Comparison of ENCODE assay signal across 8 mouse cellular contexts in the genomic region with DNA sequence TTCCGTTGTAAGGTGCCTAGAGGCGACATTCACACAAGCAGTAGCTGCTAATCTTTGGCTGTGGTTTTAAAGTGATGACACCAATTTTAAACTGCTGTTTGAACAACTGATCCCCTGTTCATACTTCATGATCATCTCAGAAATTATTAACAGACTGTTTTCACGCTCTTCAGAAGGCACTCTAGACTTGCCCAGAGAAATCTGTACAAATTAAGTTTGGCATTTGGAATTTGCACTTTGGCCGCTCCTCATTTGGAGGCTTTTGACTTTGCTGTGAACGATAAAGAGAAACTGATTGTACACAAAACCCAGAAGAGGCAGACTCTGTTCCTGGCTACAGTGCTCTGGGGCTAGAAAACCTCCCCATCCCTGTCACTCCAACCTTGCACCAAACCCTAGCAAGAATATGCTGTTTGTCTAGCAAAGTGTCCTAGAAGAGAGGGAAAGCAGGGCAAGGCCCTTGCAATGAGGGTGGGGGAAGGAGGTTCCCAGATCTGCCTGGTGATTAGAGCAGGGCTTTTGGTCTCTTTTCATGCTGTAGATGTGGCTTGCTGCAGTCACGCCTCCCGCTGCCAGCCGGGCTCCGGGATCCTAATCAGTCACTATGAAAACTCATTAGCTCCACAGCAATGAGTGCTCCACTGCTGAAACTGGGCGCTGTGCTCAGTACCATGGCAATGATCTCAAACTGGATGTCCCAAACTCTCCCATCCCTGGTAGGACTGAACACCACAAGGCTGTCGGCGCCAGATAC.
A peak's percentile ranks its signal among the peaks of the same experiment; 100 is the strongest.
DNase-seq lines count a peak whose midpoint lies in the region; ATAC-seq lines count a peak whose summit lies in the region.

No protein-coding gene starts in this region.

- no peaks in the 10 kb centered on the region for H3K9me3 ChIP-seq in intestine, embryonic 16.5 days (ENCODE audit: control insufficient read depth, low read length)
- no peaks in the 10 kb centered on the region for H3K9me3 ChIP-seq in midbrain, embryonic 14.5 days (ENCODE audit: control insufficient read depth, low read length)

- 28% methylated on average over 12 of the region's 12 CpGs for whole genome bisulfite sequencing in intestine, embryonic 16.5 days
- WGBS in midbrain, embryonic 14.5 days: 38% methylated on average over 12 of the region's 12 CpGs

- no peak overlapping the region for H3K27ac ChIP-seq in intestine, embryonic 16.5 days (ENCODE audit: low read length)
- H3K27ac ChIP-seq in midbrain, embryonic 14.5 days (replicated peaks; ENCODE audit: low read depth, low read length): no peak overlapping the region

- no peaks in the 10 kb centered on the region for H3K36me3 ChIP-seq in intestine, embryonic 16.5 days (ENCODE audit: control insufficient read depth, insufficient read depth, low read length)
- H3K36me3 ChIP-seq in midbrain, embryonic 14.5 days (ENCODE audit: control insufficient read depth, insufficient read depth, low read length): no peaks in the 10 kb centered on the region

- ATAC-seq in intestine, embryonic 16.5 days: peak; percentile 38; the same call in 1 of the 2 replicates
- no peak; the same call in 1 of the 2 replicates for ATAC-seq in midbrain, embryonic 14.5 days (ENCODE audit: low FRiP score, low TSS enrichment)
- ATAC-seq in activated CD4-positive, CD25-positive, alpha-beta regulatory T cell, adult 4 months: no peak

- 0 out of 2 replicates have a peak overlapping the region, but pooled peaks have one; percentile 3 for H3K4me2 ChIP-seq in intestine, embryonic 16.5 days (ENCODE audit: low read depth, low read length)
- no peak overlapping the region for H3K4me2 ChIP-seq in midbrain, embryonic 14.5 days (ENCODE audit: low read length)

- no peak overlapping the region for H3K4me3 ChIP-seq in intestine, embryonic 16.5 days (ENCODE audit: low read length)
- H3K4me3 ChIP-seq in midbrain, embryonic 14.5 days (replicated peaks; ENCODE audit: low read depth, low read length): no peak overlapping the region

- peak; percentile 44 to 51 for DNase-seq in cerebellum, adult 18-20 months
- no peak for DNase-seq in cerebellum, adult 9-10 months
- peak; percentile 25 for DNase-seq in embryo, embryonic 9.5 days (ENCODE audit: extremely low spot score)
- DNase-seq in midbrain, embryonic 14.5 days: peak; percentile 13
- DNase-seq in adrenal gland, postnatal 36 days: no peak
- DNase-seq in layer of hippocampus, adult 11-12 months (ENCODE audit: low spot score): no peak

- no peaks in the 10 kb centered on the region for H3K4me1 ChIP-seq in intestine, embryonic 16.5 days (ENCODE audit: control insufficient read depth, insufficient read depth, low read length)
- no peaks in the 10 kb centered on the region for H3K4me1 ChIP-seq in midbrain, embryonic 14.5 days (ENCODE audit: control insufficient read depth, insufficient read depth, low read length)

- no peaks in the 10 kb centered on the region for H3K27me3 ChIP-seq in intestine, embryonic 16.5 days (replicated peaks; ENCODE audit: control insufficient read depth, insufficient read depth, low read length)
- no peaks in the 10 kb centered on the region for H3K27me3 ChIP-seq in midbrain, embryonic 14.5 days (ENCODE audit: control insufficient read depth, insufficient read depth, low read length)

- no peak overlapping the region for H3K9ac ChIP-seq in intestine, embryonic 16.5 days (ENCODE audit: low read depth, low read length)
- H3K9ac ChIP-seq in midbrain, embryonic 14.5 days (replicated peaks; ENCODE audit: low read length): no peak overlapping the region

Comparison
In these comparisons a context has a peak if more than half of its experiments do, and no peak if none do; other contexts are left out.
1. DNase-seq: peak in cerebellum, adult 18-20 months (2 of 2), embryo, embryonic 9.5 days (single experiment) and midbrain, embryonic 14.5 days (single experiment); none in cerebellum, adult 9-10 months (single experiment), adrenal gland, postnatal 36 days (0 of 2) and layer of hippocampus, adult 11-12 months (single experiment).